In the genomic region with DNA sequence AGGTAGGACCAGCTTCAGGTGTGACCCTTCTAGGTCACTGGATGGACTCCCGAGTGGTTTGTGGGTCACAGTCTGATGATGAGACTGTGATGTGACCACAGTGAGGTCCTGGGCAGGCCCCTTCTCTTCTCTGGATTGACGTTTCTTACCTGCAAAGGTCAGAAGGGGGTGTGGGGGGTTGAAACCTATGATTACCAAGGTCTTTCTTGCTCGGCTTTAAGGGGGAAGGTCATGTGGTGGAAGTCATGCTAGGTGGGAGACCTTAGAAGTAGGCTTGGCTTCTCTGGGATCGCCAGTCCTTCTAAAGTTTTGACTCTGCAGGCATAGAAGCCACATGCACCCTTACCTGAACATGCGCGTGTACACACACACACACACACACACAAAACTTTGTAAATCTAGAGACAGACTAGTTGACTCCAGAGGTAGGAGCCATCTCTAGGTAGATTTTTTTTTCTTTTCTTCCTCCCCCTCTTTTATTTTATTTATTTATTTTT, we compare ENCODE assay signal across 8 mouse cellular contexts. TPM values are rescaled to one million over a fixed set of nuclear protein-coding genes. Genes with fewer than 3 reads are reported as not detected.
DNase-seq lines count a peak whose midpoint lies in the region; ATAC-seq and TF ChIP-seq lines count a peak whose summit lies in the region.

No protein-coding gene starts in this region.

- peak overlapping the region; percentile 76; the same call in 1 of the 2 replicates for H3K9ac ChIP-seq in liver, embryonic 12.5 days
- peak overlapping the region; percentile 71; the same call in 1 of the 2 replicates for H3K9ac ChIP-seq in stomach, postnatal 0 days (ENCODE audit: low read length)

- ATAC-seq in CD4-positive, CD25-positive, alpha-beta regulatory T cell, adult 4 months: no peak
- ATAC-seq in liver, embryonic 12.5 days: no peak
- no peak for ATAC-seq in stomach, postnatal 0 days (ENCODE audit: low FRiP score, low TSS enrichment)

- DNase-seq in CD4-positive, CD25-positive, alpha-beta regulatory T cell, adult 2 months (ENCODE audit: low read depth, low spot score): peak; percentile 51
- DNase-seq in spleen, adult 2 months (ENCODE audit: low read depth in 1 of 2, low spot score in 2 of 2): no peak
- no peak for DNase-seq in spleen, postnatal 14 days (ENCODE audit: low spot score in 2 of 2)
- DNase-seq in stomach, postnatal 0 days (ENCODE audit: low spot score): no peak
- DNase-seq in urinary bladder, adult 2 months (ENCODE audit: low spot score): no peak
- no peak for DNase-seq in retina, embryonic 14.5 days (ENCODE audit: low spot score)

- H3K27ac ChIP-seq in spleen, adult 2 months (ENCODE audit: insufficient read depth, low read length): peak overlapping the region; percentile 12; the same call in 1 of the 2 replicates
- no peak overlapping the region; the same call in 1 of the 2 replicates for H3K27ac ChIP-seq in liver, embryonic 12.5 days
- peak overlapping the region; percentile 71 for H3K27ac ChIP-seq in stomach, postnatal 0 days (replicated peaks)

- no peaks in the 10 kb centered on the region for H3K27me3 ChIP-seq in spleen, adult 2 months (ENCODE audit: control insufficient read depth, insufficient read depth, low read length)
- H3K27me3 ChIP-seq in liver, embryonic 12.5 days (replicated peaks): peaks cover 28% of the 10 kb centered on the region
- H3K27me3 ChIP-seq in stomach, postnatal 0 days (ENCODE audit: control insufficient read depth, insufficient read depth, low read length): no peaks in the 10 kb centered on the region

- H3K4me3 ChIP-seq in spleen, adult 2 months (ENCODE audit: extremely low read depth, insufficient read depth, insufficient read length): peak overlapping the region; percentile 68
- peak overlapping the region; percentile 66 for H3K4me3 ChIP-seq in liver, embryonic 12.5 days
- H3K4me3 ChIP-seq in stomach, postnatal 0 days (ENCODE audit: low read depth, low read length): peak overlapping the region; percentile 51

- H3K4me1 ChIP-seq in spleen, adult 2 months (ENCODE audit: control insufficient read depth, insufficient read depth, insufficient read length): peaks cover 12% of the 10 kb centered on the region; the same call in 1 of the 2 replicates
- H3K4me1 ChIP-seq in liver, embryonic 12.5 days: peaks cover 45% of the 10 kb centered on the region
- no peaks in the 10 kb centered on the region for H3K4me1 ChIP-seq in stomach, postnatal 0 days (replicated peaks; ENCODE audit: control insufficient read depth, insufficient read depth)

- no peak for TF ChIP-seq EP300 in stomach, postnatal 0 days (optimal IDR thresholded peaks at IDR 0.05)

- 40% methylated on average over 6 of the region's 6 CpGs for WGBS in spleen, adult 2 months
- whole genome bisulfite sequencing in liver, embryonic 12.5 days (ENCODE audit: insufficient replicate concordance): 48% methylated on average over 6 of the region's 6 CpGs
- WGBS in stomach, postnatal 0 days: 48% methylated on average over 6 of the region's 6 CpGs

- no peak for TF ChIP-seq POLR2A in spleen, adult 2 months (IDR thresholded peaks at IDR 0.05; ENCODE audit: low read depth, low read length)

- H3K9me3 ChIP-seq in liver, embryonic 12.5 days (replicated peaks): no peaks in the 10 kb centered on the region
- H3K9me3 ChIP-seq in stomach, postnatal 0 days (ENCODE audit: control insufficient read depth, low read length): no peaks in the 10 kb centered on the region

- peaks cover 6% of the 10 kb centered on the region; the same call in 1 of the 2 replicates for H3K36me3 ChIP-seq in spleen, adult 2 months (ENCODE audit: control insufficient read depth, insufficient read depth, low read length)
- peaks cover 19% of the 10 kb centered on the region for H3K36me3 ChIP-seq in liver, embryonic 12.5 days
- no peaks in the 10 kb centered on the region; the same call in 1 of the 2 replicates for H3K36me3 ChIP-seq in stomach, postnatal 0 days (ENCODE audit: control insufficient read depth, insufficient read depth, low read length)

- TF ChIP-seq CTCF in spleen, adult 2 months (IDR thresholded peaks at IDR 0.05; ENCODE audit: extremely low read depth, insufficient read depth, insufficient read length, insufficient replicate concordance): no peak
- no peak for TF ChIP-seq CTCF in stomach, postnatal 0 days (IDR thresholded peaks at IDR 0.05; ENCODE audit: low read depth)

- H3K4me2 ChIP-seq in liver, embryonic 12.5 days: peak overlapping the region; percentile 95
- peak overlapping the region; percentile 83 for H3K4me2 ChIP-seq in stomach, postnatal 0 days (replicated peaks; ENCODE audit: low read depth)

RNA-seq across cellular contexts. Expression of a gene that starts 0.5 kb away (rescaled TPM):
- 10 to 100 TPM; 37.9 to 52.4 TPM for polyA plus RNA-seq in CD4-positive, CD25-positive, alpha-beta regulatory T cell, adult 4 months (2017; shearing (Covaris generic))
- 24.7 and 35.7 TPM in 2 replicates for polyA plus RNA-seq in spleen, adult 2 months (2012; rRNA removed)
- polyA plus RNA-seq in liver, embryonic 12.5 days (2016; fragmentation: Nextera tagmentation; extraction: Ambion mirVana): 16.0 and 17.7 TPM in 2 replicates
- 13.0 and 13.5 TPM in 2 replicates for polyA plus RNA-seq in stomach, postnatal 0 days (2015; fragmentation: Nextera tagmentation; extraction: Ambion mirVana)
- polyA plus RNA-seq in urinary bladder, adult 2 months (2012; rRNA removed): 9.0 and 11.4 TPM in 2 replicates

RNA-seq across cellular contexts. Expression of a gene that starts 9.1 kb away (rescaled TPM):
- 10 to 100 TPM; 39.3 to 53.2 TPM for polyA plus RNA-seq in CD4-positive, CD25-positive, alpha-beta regulatory T cell, adult 4 months (2017; shearing (Covaris generic))
- 33.2 and 45.2 TPM in 2 replicates for polyA plus RNA-seq in spleen, adult 2 months (2012; rRNA removed)
- 31.6 and 33.7 TPM in 2 replicates for polyA plus RNA-seq in liver, embryonic 12.5 days (2016; fragmentation: Nextera tagmentation; extraction: Ambion mirVana)
- 16.1 and 17.3 TPM in 2 replicates for polyA plus RNA-seq in stomach, postnatal 0 days (2015; fragmentation: Nextera tagmentation; extraction: Ambion mirVana)
- 18.1 and 21.5 TPM in 2 replicates for polyA plus RNA-seq in urinary bladder, adult 2 months (2012; rRNA removed)
